Mouse (Mus musculus) lung, embryonic 14.5 days (tissue): ENCODE measurements around the gene Olfr1223. TPM values are rescaled to one million over a fixed set of nuclear protein-coding genes. Genes with fewer than 3 reads are reported as not detected.

Source experiments
- ATAC-seq: fragments of 200-750 bp; cut with Nextera tagmentation; 2 replicates; pipeline ENCODE4 v1.8.0; 2017; ENCODE audit warnings: mild to moderate bottlenecking, moderate TSS enrichment, moderate library complexity; ENCODE audit not compliant: insufficient read depth
- DNase-seq: peaks from one replicate; pipeline ENCODE4 v3.0.0-alpha.2; 2015
- H3K27ac ChIP-seq: fragments of 300-500 bp; sonication (generic); 2 replicates; pipeline ENCODE4 v1.5.1; 2014; ENCODE audit warnings: low read depth, mild to moderate bottlenecking, moderate library complexity
- H3K27me3 ChIP-seq: fragments of 300-500 bp; sonication (generic); 2 replicates; pipeline ENCODE4 v1.6.1; 2014; ENCODE audit warnings: low read length, control low read depth; ENCODE audit not compliant: insufficient read depth
- H3K36me3 ChIP-seq: fragments of 300-500 bp; sonication (generic); 2 replicates; pipeline ENCODE4 v1.6.1; 2014; ENCODE audit warnings: control low read depth; ENCODE audit not compliant: insufficient read depth
- H3K4me1 ChIP-seq: fragments of 300-500 bp; sonication (generic); 2 replicates; pipeline ENCODE4 v1.6.1; 2014; ENCODE audit warnings: antibody characterized with exemption, control low read depth; ENCODE audit not compliant: insufficient read depth
- H3K4me2 ChIP-seq: fragments of 300-500 bp; sonication (generic); 2 replicates; pipeline ENCODE4 v1.6.1; 2014; ENCODE audit warnings: mild to moderate bottlenecking
- H3K4me3 ChIP-seq: fragments of 300-500 bp; sonication (generic); 2 replicates; pipeline ENCODE4 v1.5.1; 2014; ENCODE audit warnings: low read depth, low read length
- H3K9ac ChIP-seq: fragments of 300-500 bp; sonication (generic); 2 replicates; pipeline ENCODE4 v1.6.1; 2014
- H3K9me3 ChIP-seq: fragments of 300-500 bp; sonication (generic); 2 replicates; pipeline ENCODE4 v1.6.1; 2016; ENCODE audit warnings: low read depth, low read length, control low read depth
- CTCF ChIP-seq: IDR thresholded peaks from 2 replicates; pipeline ENCODE4 v1.5.1; 2016; ENCODE audit warnings: antibody characterized with exemption, low read depth
- WGBS: fragments of 180-500 bp; shearing (Covaris S2); extraction: QIAGEN DNeasy Blood & Tissue Kit; methylation state at CpG from one replicate; pipeline ENCODE4 v1.1.7; 2014; 5-methylcytosine and 5-hydroxymethylcytosine counted together
- polyA plus RNA-seq: library from polyadenylated mRNA; unstranded; fragments of >200 nt; fragmentation: Nextera tagmentation; extraction: Ambion mirVana; gene quantifications from 2 replicates; pipeline ENCODE4 v1.2.1, GENCODE M21; 2014

Gene Olfr1223
- polyA plus RNA-seq, 1 experiment from 2014 or later = not detected

- Histone ChIP-seq H3K4me3 (no peak within 1 kb of the TSS), H3K4me1 (no peaks in the 10 kb centered on the region), H3K27ac (no peak within 1 kb of the TSS), H3K36me3 (no peaks in the 10 kb centered on the region), H3K9ac (no peak within 1 kb of the TSS), H3K27me3 (no peaks in the 10 kb centered on the region), H3K9me3 (no peaks in the 10 kb centered on the region), H3K4me2 (no peak within 1 kb of the TSS)
- 71% methylated on average over 2 of the region's 2 CpGs for WGBS
- DNase-seq (no peak), ATAC-seq (no peak)
- TF ChIP-seq CTCF = no peak
Observed at GRCm38 (mm10) chr2:89117183-89117582, 34.2 kb downstream of the Olfr1223 start, which contains the start of gene Olfr1221. Olfr1221 (minus strand) TSS chr2:89117283.

DNA sequence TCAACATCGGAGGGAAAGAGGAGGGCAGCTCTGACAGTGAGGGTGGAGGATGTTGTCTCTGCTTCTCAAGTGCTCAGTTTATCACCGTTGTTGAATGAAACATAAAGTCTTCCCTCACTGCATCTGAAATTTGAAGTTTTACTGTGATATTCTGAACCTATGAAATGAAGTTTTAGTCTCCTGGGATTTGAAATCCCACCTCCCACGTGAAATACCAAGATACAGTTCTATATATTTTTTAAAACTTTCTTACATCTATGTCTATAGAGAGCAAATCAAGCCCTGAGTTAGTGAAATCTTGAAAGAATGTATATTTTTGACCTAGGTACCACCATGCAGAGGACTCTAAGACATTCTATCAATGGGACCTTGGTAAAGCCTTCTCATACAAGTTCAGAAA is 44.6 kb downstream of the Olfr1223 start, which contains the start of gene Olfr1220:
Gene Olfr1220, minus strand, starts transcription at position 101 of the 400 bp plus-strand sequence.
- H3K9me3 ChIP-seq = no peaks in the 10 kb centered on the region
- WGBS = 76% methylated on average over 3 of the region's 3 CpGs
- H3K27ac ChIP-seq = no peak within 1 kb of the TSS
- H3K4me2 ChIP-seq = no peak within 1 kb of the TSS
- H3K4me1 ChIP-seq = no peaks in the 10 kb centered on the region
- H3K4me3 ChIP-seq = no peak within 1 kb of the TSS
- ATAC-seq (no peak), DNase-seq (no peak)
- no peaks in the 10 kb centered on the region for H3K36me3 ChIP-seq
- no peak within 1 kb of the TSS for H3K9ac ChIP-seq
- H3K27me3 ChIP-seq = no peaks in the 10 kb centered on the region
- no peak for TF ChIP-seq CTCF

DNA sequence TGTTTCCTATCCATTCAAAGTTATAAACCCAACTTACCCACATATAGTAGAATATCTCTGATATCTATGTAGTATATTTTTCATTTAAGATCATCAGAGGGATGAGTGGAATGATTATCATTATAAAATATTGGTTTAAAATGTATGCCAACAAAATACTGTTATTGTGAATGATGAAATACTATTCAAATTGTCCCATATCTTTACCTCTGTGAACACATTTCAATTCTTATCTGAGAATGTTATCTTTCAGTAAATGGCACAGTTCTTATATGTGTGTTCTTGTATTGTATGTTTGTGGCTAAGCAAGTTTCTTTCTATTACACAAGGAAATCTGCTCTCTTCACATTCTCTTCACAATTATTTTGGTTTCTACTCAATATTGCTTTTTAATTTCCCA is 45.7 kb downstream of the Olfr1223 start:
- Histone ChIP-seq H3K4me1 (no peaks in the 10 kb centered on the region), H3K9ac (no peak overlapping the region), H3K4me3 (no peak overlapping the region), H3K36me3 (no peaks in the 10 kb centered on the region), H3K27me3 (no peaks in the 10 kb centered on the region), H3K9me3 (no peaks in the 10 kb centered on the region), H3K27ac (no peak overlapping the region), H3K4me2 (no peak overlapping the region)
- no peak for DNase-seq
- ATAC-seq = no peak
- no peak for TF ChIP-seq CTCF

- Histone ChIP-seq H3K27me3 (no peaks in the 10 kb centered on the region), H3K36me3 (no peaks in the 10 kb centered on the region), H3K9ac (no peak overlapping the region), H3K4me2 (no peak overlapping the region), H3K4me3 (no peak overlapping the region), H3K9me3 (no peaks in the 10 kb centered on the region), H3K27ac (no peak overlapping the region), H3K4me1 (no peaks in the 10 kb centered on the region)
- ATAC-seq (no peak), DNase-seq (no peak)
- no peak for TF ChIP-seq CTCF
- WGBS = 92% methylated on average over 1 of the region's 1 CpGs
Observed at GRCm38 (mm10) chr2:89093848-89094247, 57.5 kb downstream of the Olfr1223 start.

Other genes with a start within 250 kb of the Olfr1223 start
- gene Olfr1208, start 249.2 kb downstream of the Olfr1223 start, polyA plus RNA-seq = not detected in 2 replicates
- gene Olfr1209, start 236.4 kb downstream of the Olfr1223 start, polyA plus RNA-seq = not detected in 2 replicates
- gene Olfr1211, start 213.4 kb downstream of the Olfr1223 start, polyA plus RNA-seq = not detected in 2 replicates
- not detected in 2 replicates for gene Olfr1212, start 197.6 kb downstream of the Olfr1223 start, polyA plus RNA-seq
- gene Gm13762, start 171.3 kb downstream of the Olfr1223 start, polyA plus RNA-seq = not detected in 2 replicates
- gene Olfr1214, start 158.9 kb downstream of the Olfr1223 start, polyA plus RNA-seq = not detected in 2 replicates
- gene Olfr1215, start 144.6 kb downstream of the Olfr1223 start, polyA plus RNA-seq = not detected in 2 replicates
- gene Olfr1216, start 133.2 kb downstream of the Olfr1223 start, polyA plus RNA-seq = not detected in 2 replicates
- not detected in 2 replicates for gene Olfr1217, start 119.5 kb downstream of the Olfr1223 start, polyA plus RNA-seq
- gene Olfr1218, start 90.4 kb downstream of the Olfr1223 start, polyA plus RNA-seq = not detected in 2 replicates
- gene Olfr1219, start 68.0 kb downstream of the Olfr1223 start, polyA plus RNA-seq = not detected in 2 replicates
- not detected in 2 replicates for gene Olfr1220, start 44.7 kb downstream of the Olfr1223 start, polyA plus RNA-seq
- gene Olfr1221, start 34.3 kb downstream of the Olfr1223 start, polyA plus RNA-seq = not detected in 2 replicates
- gene Olfr1222, start 18.5 kb downstream of the Olfr1223 start, polyA plus RNA-seq = not detected in 2 replicates
- not detected in 2 replicates for gene Olfr1224-ps1, start 12.5 kb upstream of the Olfr1223 start, polyA plus RNA-seq
- gene Olfr1225, start 23.1 kb upstream of the Olfr1223 start, polyA plus RNA-seq = not detected in 2 replicates
- gene Olfr1226, start 48.5 kb upstream of the Olfr1223 start, polyA plus RNA-seq = not detected in 2 replicates
- gene Olfr1228, start 102.5 kb upstream of the Olfr1223 start, polyA plus RNA-seq = not detected in 2 replicates
- gene Olfr1229, start 136.5 kb upstream of the Olfr1223 start, polyA plus RNA-seq = not detected in 2 replicates
- not detected in 2 replicates for gene Olfr1230, start 145.7 kb upstream of the Olfr1223 start, polyA plus RNA-seq
- not detected in 2 replicates for gene Olfr1231, start 155.5 kb upstream of the Olfr1223 start, polyA plus RNA-seq
- not detected in 2 replicates for gene Olfr1232, start 178.1 kb upstream of the Olfr1223 start, polyA plus RNA-seq
- gene Olfr1233, start 190.8 kb upstream of the Olfr1223 start, polyA plus RNA-seq = not detected in 2 replicates
- gene Olfr1234, start 213.3 kb upstream of the Olfr1223 start, polyA plus RNA-seq = not detected in 2 replicates